Mouse (Mus musculus): ENCODE measurements at regions not wholly inside any gene's neighbourhood (a gene's known extent, or its start where the extent isn't known, plus 50 kb on each side); places are given as distances from the start of the nearest gene placed in this dataset.

GRCm38 (mm10) chr13:53996867-53997266 is 58.6 kb downstream of the Drd1 start:
- no peak for TF ChIP-seq CTCF (IDR thresholded peaks at IDR 0.05)
- DNase-seq, result no peak
- no peak overlapping the region for H3K27ac ChIP-seq

DNA sequence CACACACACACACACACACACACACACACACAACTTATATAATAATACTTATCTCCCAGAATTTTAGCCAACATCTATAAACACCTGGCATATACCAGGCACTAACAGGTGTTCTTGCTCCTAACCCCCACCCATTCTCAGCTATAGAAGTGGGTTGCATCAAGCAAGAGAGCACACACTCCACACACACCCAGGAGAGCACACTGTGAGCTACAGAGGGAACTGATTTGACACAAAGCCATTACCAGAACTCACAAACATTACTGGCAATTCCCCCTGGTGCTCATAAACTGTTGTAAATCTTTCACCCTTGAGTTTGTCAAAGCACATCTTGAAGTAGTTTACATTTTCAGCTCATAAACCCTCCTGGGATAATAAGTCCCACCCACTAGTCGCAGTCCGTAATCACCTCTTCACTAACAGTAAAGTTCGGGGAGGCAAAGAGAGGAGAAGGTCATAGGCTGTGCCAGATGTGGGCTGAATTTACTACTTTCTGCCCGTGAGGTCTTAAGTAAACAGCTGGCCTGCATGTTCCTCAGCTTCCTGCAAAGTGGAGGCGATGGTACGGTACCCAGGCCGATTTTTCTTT is 62.5 kb downstream of the Drd1 start:
- DNase-seq, result no peak
- H3K4me3 ChIP-seq, result no peak overlapping the region
- intact Hi-C loops (cut with DNase I), result no loop called here
- TF ChIP-seq CTCF (IDR thresholded peaks at IDR 0.05), result no peak
- H3K27ac ChIP-seq, result no peak overlapping the region

More at GRCm38 (mm10) chr13:53996867-53997266, 58.6 kb downstream of the Drd1 start:
- intact Hi-C loops (cut with DNase I), result no loop called here
- H3K4me3 ChIP-seq, result no peak overlapping the region

- Histone ChIP-seq H3K4me3 (no peak overlapping the region), H3K27ac (no peak overlapping the region)
- TF ChIP-seq CTCF (IDR thresholded peaks at IDR 0.05), result no peak
- intact Hi-C loops (cut with DNase I), result no loop called here
- DNase-seq, result no peak
Measured at GRCm38 (mm10) chr13:53979226-53979625, 76.3 kb downstream of the Drd1 start.

- Histone ChIP-seq H3K4me3 (no peak overlapping the region), H3K27ac (no peak overlapping the region)
- intact Hi-C loops (cut with DNase I), result no loop called here
- DNase-seq, result no peak
- TF ChIP-seq CTCF (IDR thresholded peaks at IDR 0.05), result no peak
Measured at GRCm38 (mm10) chr13:53969421-53969820, 86.1 kb downstream of the Drd1 start.

DNA sequence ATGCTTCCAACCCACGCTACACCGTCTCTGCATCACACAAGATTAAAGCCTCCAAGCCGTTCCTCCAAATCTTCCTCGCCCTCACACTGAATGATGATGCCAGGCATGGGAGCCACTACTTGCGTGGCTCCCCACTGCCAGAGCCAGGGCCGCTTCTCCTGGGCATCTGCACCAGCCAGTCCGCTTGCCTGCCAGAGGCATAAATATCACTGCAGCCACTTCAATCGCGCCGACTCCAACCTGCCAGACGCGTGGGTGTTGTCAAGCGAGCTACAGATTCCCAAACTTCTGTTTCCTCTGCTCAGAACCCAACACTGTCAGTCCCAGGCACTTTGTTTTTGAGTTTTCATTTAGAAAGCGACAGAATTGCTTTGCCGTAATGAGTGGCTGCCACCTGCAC is 99.3 kb downstream of the Drd1 start:
- TF ChIP-seq CTCF (IDR thresholded peaks at IDR 0.05), result no peak
- no peak for DNase-seq
- no peak overlapping the region for H3K4me3 ChIP-seq
- no peak overlapping the region for H3K27ac ChIP-seq
- intact Hi-C loops (cut with DNase I), result no loop called here

GRCm38 (mm10) chr13:53948056-53948455 is 107.4 kb downstream of the Drd1 start:
- no peak for DNase-seq
- no peak for TF ChIP-seq CTCF (IDR thresholded peaks at IDR 0.05)
- Histone ChIP-seq H3K4me3 (no peak overlapping the region), H3K27ac (no peak overlapping the region)
- intact Hi-C loops (cut with DNase I), result no loop called here

GRCm38 (mm10) chr13:53945681-53946080 is 109.8 kb downstream of the Drd1 start:
- no peak for TF ChIP-seq CTCF (IDR thresholded peaks at IDR 0.05)
- intact Hi-C loops (cut with DNase I), result no loop called here
- no peak for DNase-seq
- Histone ChIP-seq H3K4me3 (no peak overlapping the region), H3K27ac (no peak overlapping the region)

DNA sequence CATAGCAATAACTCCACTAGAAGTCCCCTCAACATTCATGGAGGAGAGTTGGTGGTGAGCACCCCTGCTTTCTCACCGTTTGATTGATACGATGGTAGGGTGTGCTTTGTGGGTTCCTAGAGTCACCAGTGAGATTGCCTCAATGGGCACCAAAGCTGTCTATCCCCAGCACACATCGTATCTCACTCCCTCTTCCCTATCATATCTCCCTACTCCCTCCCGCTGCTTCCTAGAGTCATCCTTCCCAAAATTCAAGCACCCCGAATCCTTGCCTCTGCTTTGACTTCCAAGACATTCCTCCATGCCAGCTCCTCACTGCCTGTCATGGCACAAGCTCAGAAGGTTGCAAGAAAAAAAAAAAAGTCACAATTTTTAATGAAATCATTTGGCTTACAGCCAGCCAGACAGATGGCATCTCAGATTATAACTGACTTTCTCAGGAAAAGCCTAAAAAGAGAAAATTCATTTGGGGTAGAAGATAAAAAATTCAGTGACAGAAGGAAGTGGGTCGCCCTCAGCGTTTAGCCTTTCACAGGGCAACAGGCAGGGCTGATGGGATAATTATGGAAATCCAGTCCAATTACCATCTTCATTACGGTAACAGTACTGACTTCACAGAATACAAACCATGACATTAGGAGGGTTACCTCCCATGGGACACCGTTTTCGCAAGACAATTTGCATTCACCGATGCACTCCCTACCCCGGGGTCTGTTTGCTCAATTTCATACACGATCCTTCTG is 114.3 kb downstream of the Drd1 start:
- TF ChIP-seq CTCF (IDR thresholded peaks at IDR 0.05), result no peak
- intact Hi-C loops (cut with DNase I), result no loop called here
- no peak overlapping the region for H3K4me3 ChIP-seq
- no peak overlapping the region for H3K27ac ChIP-seq
- DNase-seq, result no peak

GRCm38 (mm10) chr13:53935174-53935699 is 120.3 kb downstream of the Drd1 start:
- no peak for DNase-seq
- Histone ChIP-seq H3K27ac (no peak overlapping the region), H3K4me3 (no peak overlapping the region)
- intact Hi-C loops (cut with DNase I), result no loop called here
- TF ChIP-seq CTCF (IDR thresholded peaks at IDR 0.05), result no peak

DNA sequence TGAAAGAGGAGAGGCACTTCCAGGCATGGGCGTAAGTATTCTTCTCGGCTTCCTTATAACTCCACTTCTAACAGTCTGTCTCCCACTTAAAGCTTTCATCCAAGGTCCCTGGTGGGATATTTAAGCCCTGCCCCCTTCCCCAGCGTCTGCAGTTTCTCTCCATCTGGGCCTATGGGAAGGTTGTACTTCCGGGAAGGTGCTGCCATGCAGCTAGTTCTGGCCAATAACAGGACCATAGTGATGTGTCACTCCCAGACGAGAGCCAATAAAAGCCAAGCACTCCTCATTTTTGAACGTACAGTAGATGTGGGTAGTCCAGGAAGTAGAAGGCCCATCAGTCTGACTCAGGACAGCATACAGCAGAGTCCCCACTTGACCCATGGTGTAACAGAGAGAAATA is 121.0 kb downstream of the Drd1 start:
- intact Hi-C loops (cut with DNase I), result no loop called here
- Histone ChIP-seq H3K4me3 (no peak overlapping the region), H3K27ac (no peak overlapping the region)
- DNase-seq, result no peak
- no peak for TF ChIP-seq CTCF (IDR thresholded peaks at IDR 0.05)

- intact Hi-C loops (cut with DNase I), result no loop called here
- TF ChIP-seq CTCF (IDR thresholded peaks at IDR 0.05), result no peak
- DNase-seq, result no peak
- H3K27ac ChIP-seq, result no peak overlapping the region
- no peak overlapping the region for H3K4me3 ChIP-seq
Measured at GRCm38 (mm10) chr13:53926128-53926527, 129.4 kb downstream of the Drd1 start.

GRCm38 (mm10) chr13:53924433-53924832 is 131.1 kb downstream of the Drd1 start:
- intact Hi-C loops (cut with DNase I), result no loop called here

DNA sequence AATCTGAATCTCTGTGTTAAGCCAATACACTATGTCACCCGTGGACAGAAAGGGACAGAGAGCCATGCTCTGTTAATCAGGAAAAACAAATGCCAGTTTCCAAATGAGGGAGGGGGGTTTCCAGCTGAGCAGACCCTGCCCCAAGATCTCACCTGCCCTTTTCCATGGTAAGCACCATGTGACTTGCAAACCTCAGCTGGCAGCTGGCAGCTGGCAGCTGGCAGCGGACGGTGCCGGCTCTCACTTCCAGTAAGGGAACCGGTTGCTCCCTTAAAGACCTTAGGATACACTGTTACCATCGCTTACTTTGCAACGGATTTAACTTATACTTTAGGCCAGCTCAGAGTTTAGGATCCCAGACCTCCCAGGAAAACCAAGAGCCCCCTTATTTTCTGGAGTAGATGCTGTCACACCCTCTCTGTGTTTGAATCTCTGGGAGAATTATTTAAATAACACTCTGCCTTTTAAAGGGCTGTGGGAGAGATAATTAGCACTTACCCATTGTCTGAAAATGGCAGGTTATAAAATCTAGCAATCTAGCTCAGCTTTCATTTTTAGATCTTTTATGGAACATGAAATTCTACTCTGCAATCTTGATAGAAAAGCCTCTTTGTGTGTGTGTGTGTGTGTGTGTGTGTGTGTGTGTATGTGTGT is 131.7 kb downstream of the Drd1 start:
- no peak for TF ChIP-seq CTCF (IDR thresholded peaks at IDR 0.05)
- H3K27ac ChIP-seq, result no peak overlapping the region
- DNase-seq, result no peak
- H3K4me3 ChIP-seq, result no peak overlapping the region
- intact Hi-C loops (cut with DNase I), result no loop called here

More at GRCm38 (mm10) chr13:53924433-53924832, 131.1 kb downstream of the Drd1 start:
- TF ChIP-seq CTCF (IDR thresholded peaks at IDR 0.05), result no peak
- Histone ChIP-seq H3K27ac (no peak overlapping the region), H3K4me3 (no peak overlapping the region)
- no peak for DNase-seq

Measured in gastrocnemius, adult 2 months (tissue).